10 mouse cellular contexts compared by ENCODE assay signal in the genomic region with DNA sequence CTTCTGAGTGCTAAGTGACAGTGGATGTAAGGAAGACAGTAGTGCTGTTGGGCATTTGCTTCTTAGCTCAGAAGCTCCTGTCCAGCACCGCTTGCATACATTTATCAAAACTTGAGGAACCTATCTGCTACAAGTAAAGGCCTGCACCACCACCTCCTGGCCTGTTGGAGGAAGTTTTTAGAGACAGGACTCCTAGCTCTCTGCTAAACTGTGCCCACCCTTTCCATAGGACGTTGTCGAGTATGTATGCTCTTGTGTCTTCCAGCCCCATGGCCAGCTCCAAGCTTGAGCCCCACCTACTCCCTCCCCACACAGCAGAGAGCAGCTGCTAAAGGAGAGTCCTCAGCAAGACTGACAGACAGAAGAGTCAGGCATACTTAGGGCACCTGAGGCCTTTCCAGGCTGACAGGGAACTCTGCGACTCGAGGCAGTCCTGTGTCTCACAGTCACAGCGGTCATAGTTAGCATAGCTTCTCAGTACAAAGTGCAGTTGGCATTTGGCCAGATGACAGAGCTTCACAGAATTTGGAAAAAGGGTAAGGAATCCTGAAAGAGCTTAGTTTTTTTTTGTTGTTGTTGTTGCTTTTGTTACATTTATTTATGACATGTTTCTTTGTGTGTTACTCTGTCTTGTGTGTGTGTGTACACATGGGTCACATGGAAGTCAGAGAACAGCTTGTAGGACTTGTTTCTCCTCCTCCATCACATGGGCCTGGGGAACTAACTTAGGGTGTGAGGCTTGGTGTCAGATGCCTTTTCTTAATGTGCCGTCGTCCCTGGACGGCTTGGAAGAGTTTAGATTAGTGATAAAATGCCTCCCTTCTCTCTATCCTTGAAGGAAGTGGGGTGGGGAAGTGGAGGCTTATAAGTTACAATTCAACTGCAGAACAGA. TPM values are rescaled to one million over a fixed set of nuclear protein-coding genes. Genes with fewer than 3 reads are reported as not detected.
DNase-seq lines count a peak whose midpoint lies in the region; ATAC-seq and TF ChIP-seq lines count a peak whose summit lies in the region.
"Had no signal": no experiment of that assay in that cellular context is flagged by ENCODE, and none has a peak within 500 bp of the region (broad histone marks: within the 10 kb centered on the region; RNA-seq: fewer than 3 reads in every experiment).

No protein-coding gene starts in this region.

- no peak for DNase-seq in left cerebral cortex, adult 2 months (ENCODE audit: extremely low spot score in 1 of 2, low spot score in 2 of 2)
- DNase-seq in left cerebral cortex, adult 11 months (ENCODE audit: low spot score), result no peak
- peak; percentile 34 for DNase-seq in ZHBTc4 (ENCODE audit: low read depth, low spot score)
- DNase-seq in kidney, adult 2 months, result peak; percentile 82
- no peak for DNase-seq in cerebellum, postnatal 14 days
- DNase-seq: cerebellum, adult 2 months; liver, embryonic 13.5 days had no signal

- H3K4me3 ChIP-seq in left cerebral cortex, adult 2 months, result no peak overlapping the region
- H3K4me3 ChIP-seq in kidney, adult 2 months (ENCODE audit: insufficient read depth, low read depth, low read length), result no peak overlapping the region
- no peak overlapping the region for H3K4me3 ChIP-seq in neural tube, embryonic 15.5 days (replicated peaks)
- H3K4me3 ChIP-seq: hindbrain, embryonic 15.5 days; liver, embryonic 13.5 days had no signal

- 33% methylated on average over 9 of the region's 9 CpGs for WGBS in kidney, adult 2 months
- 77% methylated on average over 9 of the region's 9 CpGs for WGBS in neural tube, embryonic 15.5 days

- H3K4me1 ChIP-seq in kidney, adult 2 months (ENCODE audit: control insufficient read depth, insufficient read depth, low read length), result peaks cover 11% of the 10 kb centered on the region; the same call in 1 of the 2 replicates
- no peaks in the 10 kb centered on the region for H3K4me1 ChIP-seq in neural tube, embryonic 15.5 days
- H3K4me1 ChIP-seq: hindbrain, embryonic 15.5 days had no signal

- no peaks in the 10 kb centered on the region for H3K27me3 ChIP-seq in kidney, adult 2 months (replicated peaks; ENCODE audit: control insufficient read depth, insufficient read depth, low read length)
- no peaks in the 10 kb centered on the region for H3K27me3 ChIP-seq in neural tube, embryonic 15.5 days (replicated peaks)
- H3K27me3 ChIP-seq: hindbrain, embryonic 15.5 days; liver, embryonic 13.5 days had no signal

- intact Hi-C loops in left cerebral cortex, adult 2 months (cut with DNase I), result no loop called here

- peak; percentile 82 for ATAC-seq in megakaryocyte-erythroid progenitor cell, adult 5-6 weeks (replicated peaks; ENCODE audit: low FRiP score, low TSS enrichment, poor library complexity, severe bottlenecking)
- no peak for ATAC-seq in neural tube, embryonic 15.5 days (ENCODE audit: low FRiP score)

- no peak overlapping the region for H3K4me2 ChIP-seq in neural tube, embryonic 15.5 days
- H3K4me2 ChIP-seq: hindbrain, embryonic 15.5 days; liver, embryonic 13.5 days had no signal

- no peak for TF ChIP-seq POLR2A in kidney, adult 2 months (IDR thresholded peaks at IDR 0.05; ENCODE audit: low read depth, low read length)

- no peak overlapping the region for H3K27ac ChIP-seq in left cerebral cortex, adult 2 months
- no peak overlapping the region for H3K27ac ChIP-seq in kidney, adult 2 months (ENCODE audit: insufficient read depth, low read depth, low read length)
- no peak overlapping the region for H3K27ac ChIP-seq in neural tube, embryonic 15.5 days (replicated peaks)
- H3K27ac ChIP-seq: hindbrain, embryonic 15.5 days; liver, embryonic 13.5 days had no signal

- peak; percentile 26 for TF ChIP-seq CTCF in left cerebral cortex, adult 2 months (IDR thresholded peaks at IDR 0.05)
- TF ChIP-seq CTCF in kidney, adult 2 months (conservative IDR thresholded peaks at IDR 0.05; ENCODE audit: insufficient read depth, insufficient read length, low read depth, low read length), result peak; percentile 35; the same call in 1 of the 2 replicates

- no peak overlapping the region for H3K9ac ChIP-seq in neural tube, embryonic 15.5 days (replicated peaks)
- H3K9ac ChIP-seq: hindbrain, embryonic 15.5 days; liver, embryonic 13.5 days had no signal

- H3K9me3 ChIP-seq in neural tube, embryonic 15.5 days (replicated peaks), result no peaks in the 10 kb centered on the region
- H3K9me3 ChIP-seq: hindbrain, embryonic 15.5 days; liver, embryonic 13.5 days had no signal

- H3K36me3 ChIP-seq in kidney, adult 2 months (ENCODE audit: control insufficient read depth, insufficient read depth, low read length), result no peaks in the 10 kb centered on the region
- no peaks in the 10 kb centered on the region for H3K36me3 ChIP-seq in neural tube, embryonic 15.5 days
- H3K36me3 ChIP-seq: hindbrain, embryonic 15.5 days; liver, embryonic 13.5 days had no signal

RNA-seq across cellular contexts. Expression of gene Thoc7, which starts 33.8 kb away (rescaled TPM):
- total RNA-seq in left cerebral cortex, adult 2 months (2021), result 100 to 1,000 TPM in 1 of 2 experiments, 10 to 100 TPM in 1; 90.3 to 106 TPM
- 30.5 and 47.3 TPM in 2 replicates for polyA plus RNA-seq in kidney, adult 2 months (2012; rRNA removed)
- 226 and 251 TPM in 2 replicates for total RNA-seq in megakaryocyte-erythroid progenitor cell, adult 5-6 weeks (2014; fragmentation: Nextera tagmentation)
- 263 and 514 TPM in 2 replicates for total RNA-seq in megakaryocyte-erythroid progenitor cell, adult 5-6 weeks (2017)
- polyA plus RNA-seq in neural tube, embryonic 15.5 days (2015; fragmentation: Nextera tagmentation; extraction: Ambion mirVana), result 187 and 210 TPM in 2 replicates

RNA-seq across cellular contexts. Expression of gene Atxn7, which starts 34.2 kb away (rescaled TPM):
- total RNA-seq in left cerebral cortex, adult 2 months (2021), result 10 to 100 TPM; 25.8 to 32.9 TPM
- polyA plus RNA-seq in kidney, adult 2 months (2012; rRNA removed), result 23.7 and 30.7 TPM in 2 replicates
- total RNA-seq in megakaryocyte-erythroid progenitor cell, adult 5-6 weeks (2014; fragmentation: Nextera tagmentation), result 29.9 and 31.2 TPM in 2 replicates
- 24.8 and 27.8 TPM in 2 replicates for total RNA-seq in megakaryocyte-erythroid progenitor cell, adult 5-6 weeks (2017)
- 3.2 and 3.3 TPM in 2 replicates for polyA plus RNA-seq in neural tube, embryonic 15.5 days (2015; fragmentation: Nextera tagmentation; extraction: Ambion mirVana)

Comparison
In these comparisons a context has a peak if more than half of its experiments do, and no peak if none do; other contexts are left out.
1. DNase-seq: peak in ZHBTc4 (single experiment) and kidney, adult 2 months (single experiment); none in left cerebral cortex, adult 2 months (0 of 2), left cerebral cortex, adult 11 months (single experiment) and cerebellum, postnatal 14 days (0 of 2).